Mouse (Mus musculus) heart, postnatal 0 days (tissue): ENCODE results near the gene 1700024P04Rik. TPM values are rescaled to one million over a fixed set of nuclear protein-coding genes. Genes with fewer than 3 reads are reported as not detected.

Experiments
- ATAC-seq: fragments of 200-750 bp; cut with Nextera tagmentation; 2 replicates; pipeline ENCODE4 v1.8.0; 2017; ENCODE audit warnings: low read depth, moderate number of reproducible peaks, moderate library complexity; ENCODE audit not compliant: insufficient read depth
- DNase-seq: peaks from one replicate; pipeline ENCODE4 v3.0.0-alpha.2; 2016; ENCODE audit warnings: low spot score
- H3K27ac ChIP-seq: fragments of 300-500 bp; sonication (generic); 2 replicates; pipeline ENCODE4 v1.5.1; 2014; ENCODE audit warnings: low read depth, mild to moderate bottlenecking
- H3K27me3 ChIP-seq: fragments of 300-500 bp; sonication (generic); 2 replicates; pipeline ENCODE4 v1.6.1; 2014; ENCODE audit warnings: low read length, mixed read lengths; ENCODE audit not compliant: control insufficient read depth, insufficient read depth
- H3K36me3 ChIP-seq: fragments of 300-500 bp; sonication (generic); replicated peaks from 2 replicates; pipeline ENCODE4 v1.6.1; 2014; ENCODE audit warnings: low read length, mixed read lengths; ENCODE audit not compliant: control insufficient read depth, insufficient read depth
- H3K4me1 ChIP-seq: fragments of 300-500 bp; sonication (generic); 2 replicates; pipeline ENCODE4 v1.6.1; 2014; ENCODE audit warnings: antibody characterized with exemption; ENCODE audit not compliant: control insufficient read depth, insufficient read depth
- H3K4me2 ChIP-seq: fragments of 300-500 bp; sonication (generic); 2 replicates; pipeline ENCODE4 v1.6.1; 2014; ENCODE audit warnings: low read depth, mild to moderate bottlenecking, low read length, moderate library complexity
- H3K4me3 ChIP-seq: fragments of 300-500 bp; sonication (generic); 2 replicates; pipeline ENCODE4 v1.5.1; 2014; ENCODE audit warnings: low read depth, low read length
- H3K9ac ChIP-seq: fragments of 300-500 bp; sonication (generic); replicated peaks from 2 replicates; pipeline ENCODE4 v1.6.1; 2014; ENCODE audit warnings: low read depth, low read length, mixed read lengths
- H3K9me3 ChIP-seq: fragments of 300-500 bp; sonication (generic); replicated peaks from 2 replicates; pipeline ENCODE4 v1.6.1; 2016; ENCODE audit warnings: low read length; ENCODE audit not compliant: control insufficient read depth
- CTCF ChIP-seq: IDR thresholded peaks from 2 replicates; pipeline ENCODE4 v1.5.1; 2016; ENCODE audit warnings: antibody characterized with exemption, control low read depth, low read depth
- EP300 ChIP-seq: IDR thresholded peaks from 2 replicates; pipeline ENCODE4 v1.6.1; 2016; ENCODE audit warnings: antibody characterized with exemption, low read depth
- WGBS: fragments of 180-500 bp; shearing (Covaris S2); extraction: QIAGEN DNeasy Blood & Tissue Kit; methylation state at CpG from one replicate; pipeline ENCODE4 v1.1.7; 2014; 5-methylcytosine and 5-hydroxymethylcytosine counted together
- polyA plus RNA-seq: library from polyadenylated mRNA; unstranded; fragments of >200 nt; fragmentation: Nextera tagmentation; extraction: Ambion mirVana; gene quantifications from 2 replicates; pipeline ENCODE4 v1.2.1, GENCODE M21; 2015
- total RNA-seq: library from RNA; depleted of rRNA; stranded (reverse); fragments of >200 nt; gene quantifications from 2 replicates; pipeline ENCODE4 v1.2.3, GENCODE M21; 2014; ENCODE audit warnings: low replicate concordance

Gene 1700024P04Rik
- total and polyA plus RNA-seq, 2 experiments from 2014 or later, result not detected

DNA sequence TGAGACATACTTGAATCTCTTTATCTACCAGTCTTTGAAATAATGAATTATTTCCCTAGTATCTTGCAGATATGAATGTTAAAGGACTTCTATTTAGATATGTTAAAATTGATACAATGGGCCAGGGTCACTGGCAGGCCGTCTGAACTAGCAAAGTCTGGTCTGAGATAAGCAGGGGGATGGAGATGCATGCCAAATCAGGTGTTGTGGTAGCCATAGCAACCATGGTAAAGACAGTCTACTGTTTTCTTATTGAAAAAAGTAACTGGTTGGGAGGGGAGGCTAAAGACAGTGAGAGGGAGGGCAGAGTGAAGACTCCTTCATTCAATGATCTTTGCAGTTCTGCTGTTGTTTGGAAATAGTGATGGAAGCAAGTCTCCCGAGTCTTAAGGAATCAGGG lies 26.2 kb downstream of the 1700024P04Rik start:
- H3K9me3 ChIP-seq, result no peaks in the 10 kb centered on the region
- TF ChIP-seq CTCF, result no peak
- TF ChIP-seq EP300, result no peak
- no peak overlapping the region for H3K9ac ChIP-seq
- DNase-seq, result no peak
- H3K36me3 ChIP-seq, result no peaks in the 10 kb centered on the region
- 0 out of 2 replicates have a peak, but pooled peaks cover 3% of the 10 kb centered on the region for H3K4me1 ChIP-seq
- no peak overlapping the region for H3K4me2 ChIP-seq
- H3K27ac ChIP-seq, result no peak overlapping the region
- no peaks in the 10 kb centered on the region for H3K27me3 ChIP-seq
- 57% methylated on average over 2 of the region's 2 CpGs for WGBS
- ATAC-seq, result no peak
- H3K4me3 ChIP-seq, result no peak overlapping the region

DNA sequence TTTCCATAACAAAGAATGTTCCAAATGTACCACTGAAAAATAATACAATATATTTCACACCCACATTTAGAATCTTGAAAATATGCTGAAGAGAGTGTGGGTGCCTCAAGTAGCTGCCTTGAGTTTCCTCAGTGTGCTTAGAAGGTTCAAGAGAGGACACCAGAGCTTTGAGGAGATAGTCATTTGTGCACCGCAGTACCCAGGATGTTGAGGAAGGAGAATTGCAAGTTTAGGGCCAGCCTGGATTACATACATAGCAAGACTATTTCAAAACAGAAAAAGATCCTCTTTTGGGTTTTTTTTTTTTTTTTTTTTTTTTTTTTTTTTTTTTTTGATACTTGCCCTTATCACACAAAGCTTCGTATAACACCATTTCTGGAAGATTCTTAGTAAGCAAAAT lies 28.2 kb downstream of the 1700024P04Rik start:
- no peak overlapping the region for H3K4me2 ChIP-seq
- H3K36me3 ChIP-seq, result no peaks in the 10 kb centered on the region
- H3K9me3 ChIP-seq, result no peaks in the 10 kb centered on the region
- no peak overlapping the region for H3K27ac ChIP-seq
- H3K4me1 ChIP-seq, result 0 out of 2 replicates have a peak, but pooled peaks cover 3% of the 10 kb centered on the region
- TF ChIP-seq CTCF (no peak), EP300 (no peak)
- no peak overlapping the region for H3K9ac ChIP-seq
- H3K27me3 ChIP-seq, result no peaks in the 10 kb centered on the region
- H3K4me3 ChIP-seq, result no peak overlapping the region
- DNase-seq (no peak), ATAC-seq (no peak)
- WGBS, result 78% methylated on average over 2 of the region's 2 CpGs

DNA sequence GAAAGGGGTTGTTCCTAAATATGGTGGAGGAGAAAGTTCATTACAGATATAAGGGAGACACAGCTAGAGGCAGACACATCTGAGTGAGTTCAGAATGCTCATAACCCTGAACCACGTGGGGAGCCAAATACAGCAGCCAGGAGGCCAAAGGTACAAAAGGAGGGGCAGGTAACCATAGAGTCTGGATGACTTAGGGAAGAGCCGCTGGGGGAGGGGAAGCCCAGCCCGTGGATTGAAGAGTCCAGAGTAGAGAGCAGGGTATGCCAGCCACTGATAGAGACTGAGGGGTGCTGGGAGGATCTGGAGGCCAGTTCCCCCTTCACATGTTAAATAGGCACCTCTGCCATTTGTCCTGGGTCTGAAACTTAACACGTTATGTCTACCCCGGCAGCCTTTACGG lies 28.7 kb downstream of the 1700024P04Rik start:
- TF ChIP-seq EP300 (no peak), CTCF (no peak)
- Histone ChIP-seq H3K27me3 (no peaks in the 10 kb centered on the region), H3K27ac (no peak overlapping the region), H3K4me2 (no peak overlapping the region), H3K9me3 (no peaks in the 10 kb centered on the region), H3K4me3 (no peak overlapping the region), H3K36me3 (no peaks in the 10 kb centered on the region), H3K4me1 (0 out of 2 replicates have a peak, but pooled peaks cover 3% of the 10 kb centered on the region), H3K9ac (no peak overlapping the region)
- no peak for ATAC-seq
- no peak for DNase-seq
- WGBS, result 61% methylated on average over 6 of the region's 6 CpGs

DNA sequence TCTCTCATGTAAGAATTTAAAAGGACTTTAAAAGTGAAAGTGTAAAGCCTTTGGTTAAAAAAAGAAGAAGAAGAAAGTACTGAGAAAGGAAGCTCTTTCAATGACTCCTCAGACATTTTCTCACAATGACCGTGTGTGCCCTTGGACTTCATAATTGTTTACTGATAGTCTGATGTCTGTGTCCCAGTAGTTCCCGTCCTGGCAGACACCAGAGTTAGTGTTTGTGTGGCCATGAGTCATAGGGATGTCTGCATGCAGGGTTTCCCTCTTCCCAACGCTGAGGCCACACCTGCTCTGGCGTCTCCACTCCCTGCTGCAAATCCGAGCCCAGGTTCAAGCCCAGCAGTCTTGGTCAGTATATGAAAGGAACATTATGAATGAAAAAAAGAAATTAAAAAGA lies 29.1 kb downstream of the 1700024P04Rik start:
- DNase-seq (peak; percentile 25), ATAC-seq (peak; percentile 41)
- no peak for TF ChIP-seq CTCF
- no peak for TF ChIP-seq EP300

DNA sequence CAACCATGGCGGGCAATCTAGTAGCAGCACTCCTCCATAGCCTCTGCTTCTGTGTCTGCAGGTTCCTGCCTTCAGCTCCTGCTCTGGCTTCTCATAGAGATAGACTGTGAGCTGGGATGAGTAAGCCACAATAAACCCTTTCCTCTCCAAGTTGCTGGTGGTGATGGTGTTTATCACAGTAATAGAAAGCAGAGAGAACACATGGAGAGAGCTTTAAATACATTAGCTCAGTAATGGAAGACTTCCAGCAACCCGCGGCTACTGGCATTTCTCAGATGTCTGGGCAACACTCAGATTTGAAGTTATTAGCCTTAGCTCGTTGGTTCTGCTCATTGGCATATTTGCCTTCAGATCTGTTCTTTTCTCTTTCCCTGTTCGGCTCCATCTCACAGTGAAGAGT lies 30.5 kb downstream of the 1700024P04Rik start:
- Histone ChIP-seq H3K9ac (no peak overlapping the region), H3K27me3 (no peaks in the 10 kb centered on the region), H3K9me3 (no peaks in the 10 kb centered on the region), H3K27ac (no peak overlapping the region), H3K4me1 (0 out of 2 replicates have a peak, but pooled peaks cover 3% of the 10 kb centered on the region), H3K4me2 (no peak overlapping the region), H3K36me3 (no peaks in the 10 kb centered on the region), H3K4me3 (no peak overlapping the region)
- TF ChIP-seq EP300, result no peak
- no peak for TF ChIP-seq CTCF
- DNase-seq (no peak), ATAC-seq (no peak)
- WGBS, result 59% methylated on average over 5 of the region's 5 CpGs

More for the DNA sequence above, 29.1 kb downstream of the 1700024P04Rik start:
- Histone ChIP-seq H3K9ac (no peak overlapping the region), H3K27ac (no peak overlapping the region), H3K9me3 (no peaks in the 10 kb centered on the region), H3K4me2 (no peak overlapping the region), H3K4me1 (0 out of 2 replicates have a peak, but pooled peaks cover 3% of the 10 kb centered on the region), H3K4me3 (no peak overlapping the region), H3K36me3 (no peaks in the 10 kb centered on the region), H3K27me3 (no peaks in the 10 kb centered on the region)
- WGBS, result 15% methylated on average over 5 of the region's 5 CpGs

DNA sequence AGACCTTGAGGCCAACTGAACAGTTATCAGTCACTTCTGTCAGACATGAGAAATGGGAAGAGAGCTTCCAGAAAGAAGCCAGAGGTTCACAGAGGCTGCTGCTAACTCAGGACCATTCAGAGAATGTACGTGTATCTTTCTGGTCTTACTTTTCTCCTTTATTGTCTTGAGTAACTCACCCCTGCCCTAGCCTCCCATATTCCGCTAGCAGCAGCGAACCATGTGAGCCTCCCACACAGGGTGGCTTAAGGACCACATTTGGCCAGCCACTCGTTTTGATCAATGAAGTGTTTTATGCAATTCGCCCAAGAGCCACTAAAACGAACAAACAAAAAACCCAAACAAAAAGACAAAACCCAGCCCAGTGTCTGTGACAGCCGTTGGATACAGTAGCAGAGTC lies 32.4 kb downstream of the 1700024P04Rik start:
- no peak for ATAC-seq
- no peaks in the 10 kb centered on the region for H3K36me3 ChIP-seq

More for the DNA sequence above, 32.4 kb downstream of the 1700024P04Rik start:
- Histone ChIP-seq H3K4me1 (0 out of 2 replicates have a peak, but pooled peaks cover 3% of the 10 kb centered on the region), H3K4me3 (no peak overlapping the region), H3K4me2 (no peak overlapping the region), H3K27me3 (no peaks in the 10 kb centered on the region), H3K9ac (no peak overlapping the region), H3K9me3 (no peaks in the 10 kb centered on the region), H3K27ac (no peak overlapping the region)
- no peak for DNase-seq
- 82% methylated on average over 7 of the region's 7 CpGs for WGBS
- TF ChIP-seq CTCF (no peak), EP300 (no peak)
